Mouse (Mus musculus) midbrain, embryonic 16.5 days (tissue): Measurements from ENCODE around the gene Ino80. TPM values are rescaled to one million over a fixed set of nuclear protein-coding genes. Genes with fewer than 3 reads are reported as not detected.
"Not testable (repeated sequence)": the region's sequence is repeated elsewhere in the genome, so short reads cannot be mapped to it uniquely, and the experiment has no call there.

Source experiments
- ATAC-seq: fragments of 200-750 bp; cut with Nextera tagmentation; 2 replicates; pipeline ENCODE4 v1.8.0; 2017; ENCODE audit warnings: moderate TSS enrichment
- H3K27ac ChIP-seq: fragments of 300-500 bp; sonication (generic); 2 replicates; pipeline ENCODE4 v1.5.1; 2014; ENCODE audit warnings: mild to moderate bottlenecking, low read length, mixed read lengths
- H3K27me3 ChIP-seq: fragments of 300-500 bp; sonication (generic); 2 replicates; pipeline ENCODE4 v1.6.1; 2014; ENCODE audit warnings: low read depth, low read length, mixed read lengths; ENCODE audit not compliant: control insufficient read depth, insufficient read depth
- H3K36me3 ChIP-seq: fragments of 300-500 bp; sonication (generic); 2 replicates; pipeline ENCODE4 v1.6.1; 2014; ENCODE audit warnings: mild to moderate bottlenecking, low read length, moderate library complexity, mixed read lengths; ENCODE audit not compliant: control insufficient read depth, insufficient read depth
- H3K4me1 ChIP-seq: fragments of 300-500 bp; sonication (generic); 2 replicates; pipeline ENCODE4 v1.6.1; 2014; ENCODE audit warnings: mild to moderate bottlenecking, low read length, mixed read lengths; ENCODE audit not compliant: control insufficient read depth, insufficient read depth
- H3K4me2 ChIP-seq: fragments of 300-500 bp; sonication (generic); 2 replicates; pipeline ENCODE4 v1.6.1; 2014; ENCODE audit warnings: mild to moderate bottlenecking, low read length, mixed read lengths
- H3K4me3 ChIP-seq: fragments of 300-500 bp; sonication (generic); 2 replicates; pipeline ENCODE4 v1.5.1; 2014; ENCODE audit warnings: low read depth, mild to moderate bottlenecking, low read length, moderate library complexity, mixed read lengths
- H3K9ac ChIP-seq: fragments of 300-500 bp; sonication (generic); 2 replicates; pipeline ENCODE4 v1.6.1; 2014; ENCODE audit warnings: low read depth, low read length, mixed read lengths
- H3K9me3 ChIP-seq: fragments of 300-500 bp; sonication (generic); replicated peaks from 2 replicates; pipeline ENCODE4 v1.6.1; 2014; ENCODE audit warnings: mild to moderate bottlenecking, low read length, mixed read lengths; ENCODE audit not compliant: control insufficient read depth, poor library complexity, severe bottlenecking
- WGBS: fragments of 180-500 bp; shearing (Covaris S2); extraction: QIAGEN DNeasy Blood & Tissue Kit; methylation state at CpG from one replicate; pipeline ENCODE4 v1.1.7; 2014; 5-methylcytosine and 5-hydroxymethylcytosine counted together
- polyA plus RNA-seq: library from polyadenylated mRNA; unstranded; fragments of >200 nt; fragmentation: Nextera tagmentation; extraction: Ambion mirVana; gene quantifications from 2 replicates; pipeline ENCODE4 v1.2.1, GENCODE M21; 2015

The Ino80 gene
- polyA plus RNA-seq: 2.7 and 3.8 TPM in 2 replicates

GRCm38 (mm10) chr2:119477571-119478396 is at the start of gene Ino80:
Gene Ino80 (minus strand): TSS chr2:119477687.
- peak within 1 kb of the TSS; percentile 72 for H3K4me2 ChIP-seq
- H3K27me3 ChIP-seq: no peaks in the 10 kb centered on the region
- H3K9ac ChIP-seq: peak within 1 kb of the TSS; percentile 89
- ATAC-seq: peak; percentile 97
- H3K4me1 ChIP-seq: peaks cover 21% of the 10 kb centered on the region
- no peaks in the 10 kb centered on the region for H3K9me3 ChIP-seq
- peak within 1 kb of the TSS; percentile 96 for H3K4me3 ChIP-seq
- H3K27ac ChIP-seq: peak within 1 kb of the TSS; percentile 96
- WGBS: under 1% methylated on average over 62 of the region's 72 CpGs
- H3K36me3 ChIP-seq: no peaks in the 10 kb centered on the region

DNA sequence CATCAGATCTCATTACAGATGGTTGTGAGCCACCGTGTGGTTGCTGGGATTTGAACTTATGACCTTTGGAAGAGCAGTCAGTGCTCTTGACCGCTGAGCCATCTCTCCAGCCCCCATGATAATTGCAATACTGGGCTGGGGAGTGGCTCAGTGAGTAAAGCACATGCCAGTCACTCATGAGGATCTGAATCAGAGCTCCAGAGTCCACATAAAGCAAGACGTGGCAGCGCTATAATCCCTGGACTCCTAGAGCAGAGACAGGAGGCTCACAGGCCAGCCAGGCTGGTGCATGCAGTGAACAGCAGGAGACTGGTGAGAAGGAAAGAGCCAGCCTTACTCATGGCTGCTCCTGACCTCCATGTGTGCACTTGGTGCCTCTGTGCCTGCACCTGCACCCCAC is 47.9 kb upstream of the Ino80 start:
- 42% methylated on average over 4 of the region's 4 CpGs for WGBS
- Histone ChIP-seq H3K27me3 (no peaks in the 10 kb centered on the region), H3K9me3 (no peaks in the 10 kb centered on the region), H3K4me2 (no peak overlapping the region), H3K4me3 (no peak overlapping the region), H3K4me1 (no peaks in the 10 kb centered on the region), H3K27ac (no peak overlapping the region), H3K36me3 (no peaks in the 10 kb centered on the region), H3K9ac (no peak overlapping the region)
- ATAC-seq: no peak

DNA sequence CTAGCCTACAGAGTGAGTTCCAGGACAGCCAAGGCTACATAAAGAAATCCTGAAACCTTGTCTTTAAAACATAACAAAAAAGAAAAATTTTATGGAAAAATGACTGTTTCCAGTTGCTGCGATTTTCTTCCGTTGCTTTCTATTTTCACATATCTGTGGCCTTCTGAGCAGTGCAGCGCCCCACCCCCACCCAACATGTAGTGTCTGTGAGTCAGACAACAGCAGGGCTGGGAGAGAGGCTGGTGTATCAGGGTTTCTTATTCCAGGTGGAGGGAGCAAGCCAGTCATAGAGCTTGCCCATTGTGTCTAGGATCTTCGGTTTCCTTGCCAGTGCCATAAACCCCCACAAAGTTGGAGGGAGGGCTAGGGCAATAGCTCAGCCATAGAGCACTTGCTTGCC is 46.3 kb upstream of the Ino80 start:
- no peak overlapping the region for H3K27ac ChIP-seq
- no peak overlapping the region for H3K9ac ChIP-seq
- no peaks in the 10 kb centered on the region for H3K4me1 ChIP-seq
- no peak overlapping the region for H3K4me3 ChIP-seq
- no peaks in the 10 kb centered on the region for H3K36me3 ChIP-seq
- 84% methylated on average over 4 of the region's 4 CpGs for WGBS
- no peak for ATAC-seq
- H3K9me3 ChIP-seq: no peaks in the 10 kb centered on the region
- no peak overlapping the region for H3K4me2 ChIP-seq
- no peaks in the 10 kb centered on the region for H3K27me3 ChIP-seq

DNA sequence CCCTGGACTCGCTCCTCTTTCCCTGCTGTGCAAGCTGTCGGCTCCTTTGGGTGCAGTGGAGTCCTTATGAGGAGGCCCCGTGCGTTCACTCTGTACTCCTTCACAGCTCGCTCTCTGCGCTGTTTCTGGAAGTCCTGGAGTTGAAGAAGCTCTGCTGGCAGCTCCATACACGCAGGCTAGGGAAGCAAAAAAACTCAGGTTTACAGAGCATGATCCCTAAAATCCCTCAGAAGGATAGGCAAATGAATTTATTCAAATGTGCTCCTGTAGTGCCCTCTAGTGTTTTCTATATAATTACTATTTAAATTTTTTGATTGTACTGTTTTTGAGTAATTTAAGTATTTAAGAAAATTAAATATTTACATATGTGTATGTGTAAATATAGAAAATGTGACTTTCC is 43.1 kb upstream of the Ino80 start:
- H3K27ac ChIP-seq: no peak overlapping the region
- H3K9me3 ChIP-seq: no peaks in the 10 kb centered on the region
- no peaks in the 10 kb centered on the region for H3K36me3 ChIP-seq
- no peak overlapping the region for H3K9ac ChIP-seq
- no peak overlapping the region for H3K4me3 ChIP-seq
- WGBS: 76% methylated on average over 7 of the region's 7 CpGs
- H3K4me2 ChIP-seq: no peak overlapping the region
- ATAC-seq: no peak
- H3K27me3 ChIP-seq: no peaks in the 10 kb centered on the region
- H3K4me1 ChIP-seq: no peaks in the 10 kb centered on the region

DNA sequence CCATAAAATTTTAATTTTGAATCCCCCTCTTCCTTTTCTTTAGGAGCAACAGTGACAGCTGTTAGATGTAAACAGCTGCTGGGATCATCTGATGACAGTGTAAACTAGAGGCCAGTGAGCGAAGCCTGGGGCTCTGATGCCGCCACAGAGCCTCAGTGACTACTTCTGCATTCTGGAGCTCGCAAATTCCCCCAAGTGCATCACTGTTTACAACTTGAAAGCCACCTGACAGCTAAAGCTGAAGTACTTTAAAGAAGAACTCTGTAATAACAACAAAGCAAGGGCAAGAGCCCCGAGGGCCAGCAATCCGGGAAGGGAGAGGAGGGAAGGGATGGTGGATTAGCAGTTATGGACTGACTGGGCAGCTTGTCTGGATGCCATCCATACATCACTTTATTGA is 39.3 kb upstream of the Ino80 start:
- Histone ChIP-seq H3K27ac (no peak overlapping the region), H3K9ac (no peak overlapping the region), H3K4me3 (no peak overlapping the region), H3K4me1 (no peaks in the 10 kb centered on the region), H3K9me3 (no peaks in the 10 kb centered on the region), H3K4me2 (no peak overlapping the region), H3K36me3 (no peaks in the 10 kb centered on the region), H3K27me3 (no peaks in the 10 kb centered on the region)
- no peak for ATAC-seq
- WGBS: 59% methylated on average over 5 of the region's 5 CpGs

- Histone ChIP-seq H3K27ac (no peak overlapping the region), H3K36me3 (no peaks in the 10 kb centered on the region), H3K27me3 (no peaks in the 10 kb centered on the region), H3K4me2 (no peak overlapping the region), H3K9ac (no peak overlapping the region), H3K9me3 (no peaks in the 10 kb centered on the region), H3K4me3 (no peak overlapping the region), H3K4me1 (no peaks in the 10 kb centered on the region)
- 94% methylated on average over 3 of the region's 3 CpGs for WGBS
- no peak for ATAC-seq
Observed at GRCm38 (mm10) chr2:119514026-119514522, 36.6 kb upstream of the Ino80 start.

- ATAC-seq: no peak
- Histone ChIP-seq H3K36me3 (no peaks in the 10 kb centered on the region), H3K4me3 (no peak overlapping the region), H3K4me2 (no peak overlapping the region), H3K27ac (no peak overlapping the region), H3K9ac (no peak overlapping the region), H3K4me1 (no peaks in the 10 kb centered on the region), H3K9me3 (no peaks in the 10 kb centered on the region), H3K27me3 (no peaks in the 10 kb centered on the region)
- 83% methylated on average over 3 of the region's 3 CpGs for WGBS
Observed at GRCm38 (mm10) chr2:119512292-119512691, 34.8 kb upstream of the Ino80 start.

DNA sequence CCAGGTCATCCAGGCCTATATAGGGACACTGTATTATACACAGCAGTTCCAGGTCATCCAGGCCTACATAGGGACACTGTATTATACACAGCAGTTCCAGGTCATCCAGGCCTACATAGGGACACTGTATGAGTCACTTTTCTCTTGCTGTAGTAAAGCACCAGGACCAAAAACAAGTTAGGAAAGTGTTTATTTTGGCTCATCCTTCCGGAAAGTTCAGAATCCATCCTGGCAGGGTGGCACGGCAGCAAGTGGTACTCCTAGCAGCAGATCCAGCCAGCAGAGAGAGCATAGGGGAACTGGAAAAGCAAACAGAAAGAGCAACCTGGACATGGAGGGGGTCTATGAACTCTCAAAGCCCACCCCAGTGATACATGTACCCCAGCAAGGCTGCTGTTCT is 33.4 kb upstream of the Ino80 start:
- Histone ChIP-seq H3K27ac (no peak overlapping the region), H3K4me1 (no peaks in the 10 kb centered on the region), H3K36me3 (no peaks in the 10 kb centered on the region), H3K4me2 (no peak overlapping the region), H3K4me3 (no peak overlapping the region), H3K9ac (no peak overlapping the region), H3K27me3 (no peaks in the 10 kb centered on the region), H3K9me3 (no peaks in the 10 kb centered on the region)
- WGBS: 87% methylated on average over 2 of the region's 2 CpGs
- ATAC-seq: no peak

DNA sequence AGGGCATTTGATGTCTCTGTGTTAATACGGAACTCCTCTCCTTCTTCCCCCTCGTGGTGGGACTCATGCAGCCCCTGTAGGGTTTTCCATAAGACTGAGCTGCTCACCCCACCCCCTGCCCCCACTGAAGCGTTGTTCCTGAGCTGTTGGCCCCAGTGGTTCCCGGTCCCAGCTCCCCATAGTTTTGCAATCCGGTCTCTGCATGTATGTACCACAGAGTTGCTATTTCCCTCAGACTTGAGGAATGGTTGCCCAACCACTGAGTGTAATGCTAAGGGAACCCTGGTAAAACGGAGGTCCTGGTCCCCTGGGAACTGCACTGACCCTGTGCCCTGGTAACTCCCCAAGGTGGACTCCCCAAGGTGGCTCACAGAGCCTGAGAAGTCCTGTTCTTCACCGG is 31.0 kb upstream of the Ino80 start:
- WGBS: 66% methylated on average over 7 of the region's 7 CpGs
- not testable (repeated sequence) for H3K9me3 ChIP-seq, H3K27ac ChIP-seq, H3K4me1 ChIP-seq, H3K4me3 ChIP-seq, H3K27me3 ChIP-seq, H3K36me3 ChIP-seq, H3K9ac ChIP-seq, H3K4me2 ChIP-seq, ATAC-seq
